Mouse (Mus musculus) ES-CJ7 (cell line): ENCODE data around the gene Crebzf.
A peak's percentile ranks its signal among the peaks of the same experiment; 100 is the strongest.

ENCODE experiments used
- DNase-seq: peaks from one replicate; pipeline ENCODE4 v3.0.0; 2011; ENCODE audit warnings: low read depth, low spot score

The Crebzf gene

GRCm38 (mm10) chr7:90442518-90443080, at the start of gene Crebzf:
Gene Crebzf, plus strand, starts transcription at chr7:90442729.
- peak; percentile 97 for DNase-seq

- DNase-seq: no peak
Observed at GRCm38 (mm10) chr7:90395073-90395472, 47.5 kb upstream of the Crebzf start.

DNA sequence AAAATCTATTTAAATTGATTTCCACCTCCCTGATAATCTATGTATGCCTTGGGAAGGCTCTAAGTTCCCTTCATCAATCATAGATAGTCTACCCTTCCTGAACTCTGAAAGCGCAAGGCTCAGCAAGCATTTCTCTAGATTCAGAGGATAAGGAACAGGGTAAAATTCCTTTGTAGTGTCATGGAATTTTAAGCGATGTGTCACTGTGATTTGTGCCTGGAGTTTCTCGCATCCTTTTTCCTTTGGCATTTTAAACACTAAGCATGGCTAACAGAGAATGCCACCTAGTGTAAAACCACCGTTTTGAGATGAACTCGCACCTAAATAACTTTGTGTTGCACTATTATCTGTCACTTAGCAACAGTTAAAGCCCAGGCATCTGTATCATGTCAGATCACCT, 46.6 kb upstream of the Crebzf start:
- no peak for DNase-seq

GRCm38 (mm10) chr7:90409934-90410333, 32.6 kb upstream of the Crebzf start:
- DNase-seq: peak; percentile 70

DNA sequence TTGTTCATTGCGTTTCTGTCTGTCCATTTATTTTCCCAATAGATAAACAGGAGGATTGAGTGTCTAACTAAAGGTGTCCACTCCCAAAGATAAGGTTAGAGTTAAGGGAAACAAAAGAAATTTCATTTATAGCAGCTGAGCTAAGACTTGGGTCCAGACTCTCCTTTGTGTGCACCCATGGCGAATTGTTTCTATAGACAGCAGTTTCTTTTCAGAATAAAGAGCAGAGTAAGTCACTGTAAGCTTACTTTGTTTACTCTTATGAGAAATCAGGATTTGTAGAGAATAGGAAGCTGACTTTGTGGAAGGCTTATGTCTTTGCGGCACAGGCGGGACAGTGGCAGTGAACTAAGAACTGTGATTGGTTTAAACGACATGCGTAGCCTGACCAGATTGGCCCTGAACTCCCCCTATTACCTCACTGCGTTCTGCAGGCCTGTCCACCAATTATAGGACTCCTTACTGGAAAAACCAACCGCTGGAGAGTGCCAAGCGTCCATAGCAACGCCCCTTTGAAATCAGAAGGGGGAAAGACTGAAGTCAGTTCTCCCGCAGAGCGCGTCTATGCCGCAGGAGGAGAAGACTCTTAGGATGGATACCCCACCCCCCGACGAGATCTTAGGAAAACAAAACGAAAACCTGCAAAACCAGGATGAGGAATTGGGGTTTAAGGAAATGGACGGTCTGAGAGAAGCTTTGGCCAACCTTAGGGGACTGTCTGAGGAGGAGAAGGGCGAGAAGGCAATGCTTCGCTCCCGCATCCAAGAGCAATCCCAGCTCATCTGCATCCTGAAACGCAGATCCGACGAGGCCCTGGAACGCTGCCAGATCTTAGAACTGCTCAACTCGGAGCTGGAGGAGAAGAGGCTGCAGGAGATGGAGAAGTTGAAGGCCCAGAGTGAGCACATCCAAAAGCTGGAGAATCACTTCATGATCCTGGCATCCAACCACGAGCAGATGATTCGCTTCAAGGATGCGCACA, 16.2 kb upstream of the Crebzf start, which contains the start of gene Ccdc89:
Gene Ccdc89, plus strand, starts transcription at position 558 of the 982 bp plus-strand sequence.
- peak; percentile 92 for DNase-seq

- DNase-seq: peak; percentile 12
Observed at GRCm38 (mm10) chr7:90427006-90427405, 15.5 kb upstream of the Crebzf start.

DNA sequence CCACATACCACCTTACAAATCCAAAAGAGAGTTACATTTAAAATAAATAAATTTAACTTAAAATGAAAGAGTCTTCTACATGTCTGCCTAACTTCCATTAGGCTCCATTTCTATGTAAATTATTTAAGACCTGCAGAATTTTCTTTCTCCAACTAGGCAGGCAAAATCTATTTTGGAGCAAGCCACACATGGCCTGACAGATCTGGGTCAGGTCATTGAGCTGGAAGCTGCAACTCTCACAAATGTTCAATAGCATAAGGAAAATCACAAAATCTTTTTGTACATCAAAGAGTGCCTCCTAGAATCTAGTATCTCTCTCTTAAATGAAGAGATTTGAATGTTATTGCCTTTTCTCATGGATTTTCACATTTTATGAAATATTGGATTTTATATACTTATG, 10.3 kb upstream of the Crebzf start:
- DNase-seq: no peak

GRCm38 (mm10) chr7:90440044-90440443, 2.5 kb upstream of the Crebzf start:
- no peak for DNase-seq

DNA sequence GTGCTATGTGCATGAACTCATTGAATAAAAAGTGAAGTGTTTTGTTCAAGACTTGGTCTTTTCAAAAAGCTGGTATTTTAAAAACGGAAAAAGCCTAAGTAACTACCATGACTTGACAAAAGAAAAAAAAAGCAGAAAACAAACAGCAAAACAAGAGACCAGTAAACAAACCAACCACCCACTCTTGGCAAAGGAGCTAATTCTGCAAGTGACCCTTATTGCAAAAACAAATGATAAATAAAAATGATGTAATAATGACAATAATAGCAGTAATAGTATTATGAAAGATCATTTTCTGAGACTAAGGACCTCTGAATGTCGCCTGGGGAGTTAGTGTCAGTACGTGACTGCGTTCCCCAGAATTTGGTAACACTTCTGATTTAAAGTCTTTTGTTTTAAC, 459 bp upstream of the Crebzf start:
- DNase-seq: no peak

- DNase-seq: peak; percentile 26
Observed at GRCm38 (mm10) chr7:90443101-90444091, 867 bp downstream of the Crebzf start.

GRCm38 (mm10) chr7:90444206-90444605, 1.7 kb downstream of the Crebzf start:
- DNase-seq: no peak

- DNase-seq: no peak
Observed at GRCm38 (mm10) chr7:90456149-90456844, 13.8 kb downstream of the Crebzf start.

- peak; percentile 82 for DNase-seq
Observed at GRCm38 (mm10) chr7:90456845-90457468, 14.4 kb downstream of the Crebzf start, which contains the start of gene Tmem126a. Gene Tmem126a, minus strand, starts transcription at chr7:90457229.

GRCm38 (mm10) chr7:90457517-90457916, 15.0 kb downstream of the Crebzf start:
- DNase-seq: peak; percentile 45

DNA sequence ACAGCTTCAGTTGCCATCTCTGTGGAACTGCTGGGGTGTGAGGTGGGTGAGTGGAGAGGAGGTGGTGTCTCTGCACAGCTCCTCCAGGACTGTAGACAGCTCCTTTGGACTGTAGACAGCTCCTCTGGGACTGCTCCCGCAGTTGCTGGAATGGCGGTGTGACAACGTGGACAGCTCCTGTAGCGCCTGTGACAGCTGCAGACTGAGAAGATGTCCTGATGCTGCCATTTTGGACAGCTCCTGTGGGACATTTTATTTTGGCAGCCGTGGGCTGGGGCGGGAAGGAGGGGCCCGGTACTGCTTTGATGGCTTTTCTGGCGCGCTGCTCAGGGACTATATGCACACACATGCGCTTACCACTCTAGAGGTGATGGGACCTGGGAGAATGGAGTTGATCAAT, 17.8 kb downstream of the Crebzf start:
- peak; percentile 68 for DNase-seq

DNA sequence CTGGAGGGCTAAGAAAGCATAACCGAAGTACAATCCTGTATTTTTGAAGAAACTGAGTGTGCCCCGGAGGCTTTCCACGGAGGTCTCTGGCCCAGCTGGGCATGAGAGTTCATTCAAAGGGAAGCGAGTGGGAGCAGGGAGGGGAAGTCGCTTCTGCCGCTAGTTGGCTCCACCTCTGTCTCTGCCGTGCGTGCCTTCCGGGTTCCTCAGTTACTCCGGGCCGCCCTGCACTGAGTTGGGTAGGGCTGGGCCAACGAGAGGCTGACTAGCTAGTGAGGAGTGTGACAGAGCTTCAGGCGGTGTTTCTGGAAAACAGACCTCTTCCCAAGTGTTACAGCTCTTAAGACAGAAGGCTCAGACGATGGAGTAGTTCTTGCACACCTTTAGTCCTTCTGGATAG, 18.4 kb downstream of the Crebzf start:
- peak; percentile 66 for DNase-seq

DNA sequence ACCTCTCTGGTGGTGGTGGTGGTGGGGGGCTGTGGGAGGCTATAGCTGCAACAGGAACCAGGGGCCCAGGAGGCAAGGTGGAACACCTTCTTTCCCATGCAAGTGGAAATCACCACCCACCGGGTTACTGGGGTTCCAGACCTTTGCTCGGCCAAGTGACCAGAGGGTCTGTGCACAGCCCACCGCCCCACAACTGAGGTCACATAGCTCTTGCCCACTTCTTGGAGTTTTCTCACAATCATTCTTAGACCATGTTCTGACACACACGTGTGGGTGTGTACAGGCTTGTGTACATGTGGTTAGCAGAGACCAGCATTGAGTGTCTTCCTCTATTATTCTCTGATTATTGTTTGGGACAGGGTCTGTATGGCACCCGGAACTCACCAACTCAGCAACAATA, 18.9 kb downstream of the Crebzf start:
- DNase-seq: no peak

GRCm38 (mm10) chr7:90473511-90473910, 31.0 kb downstream of the Crebzf start:
- no peak for DNase-seq

DNA sequence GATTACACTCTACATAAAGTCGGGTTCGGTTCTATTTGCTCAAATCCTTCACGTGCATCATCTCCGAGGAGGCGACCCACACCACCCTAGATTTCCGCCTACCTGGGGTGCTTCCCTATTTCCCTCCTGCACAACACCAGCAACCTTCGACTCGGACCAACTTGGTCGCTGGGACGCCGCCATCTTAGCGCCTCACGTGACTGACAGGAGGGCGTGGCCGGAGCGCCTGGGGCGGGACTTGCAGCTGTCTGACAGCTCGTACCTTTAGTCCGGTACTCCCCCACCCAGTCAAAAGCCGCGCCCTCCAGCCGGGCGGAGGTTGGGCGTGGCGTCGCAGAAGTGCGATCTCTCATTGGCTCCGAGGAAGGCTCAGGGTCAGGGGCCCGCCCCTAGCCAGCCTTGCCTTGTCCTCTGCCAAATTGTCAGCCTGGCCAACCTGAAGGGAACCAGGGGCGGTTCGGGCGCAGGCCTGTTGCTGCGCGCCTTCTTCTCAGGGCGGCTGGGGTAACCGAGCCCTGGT, 33.3 kb downstream of the Crebzf start, which contains the start of gene Tmem126b:
Gene Tmem126b, minus strand, starts transcription at position 209 of the 520 bp plus-strand sequence.
- DNase-seq: peak; percentile 99
